Mouse (Mus musculus) kidney, adult 11 months (tissue): ENCODE data around the gene Mpeg1.
A peak's percentile ranks its signal among the peaks of the same experiment; 100 is the strongest.

Experiments
- DNase-seq: peaks from one replicate; pipeline ENCODE4 v3.0.0; 2022

The Mpeg1 gene

GRCm38 (mm10) chr19:12494972-12495535, 34.5 kb downstream of the Mpeg1 start:
- DNase-seq: no peak

- DNase-seq: no peak
These were observed 35.7 kb downstream of the Mpeg1 start for GRCm38 (mm10) chr19:12496241-12496640.

- no peak for DNase-seq
These were observed 37.3 kb downstream of the Mpeg1 start for GRCm38 (mm10) chr19:12497909-12498308.

- no peak for DNase-seq
These were observed 37.7 kb downstream of the Mpeg1 start for GRCm38 (mm10) chr19:12498321-12498720.

- no peak for DNase-seq
These were observed 38.4 kb downstream of the Mpeg1 start for GRCm38 (mm10) chr19:12498941-12499340.

- no peak for DNase-seq
These were observed 38.9 kb downstream of the Mpeg1 start for GRCm38 (mm10) chr19:12499485-12499884.

GRCm38 (mm10) chr19:12500124-12500523, 39.5 kb downstream of the Mpeg1 start:
- no peak for DNase-seq

GRCm38 (mm10) chr19:12500881-12501311, 40.3 kb downstream of the Mpeg1 start:
- no peak for DNase-seq

GRCm38 (mm10) chr19:12501370-12502347, 41.1 kb downstream of the Mpeg1 start, which contains the start of gene Dtx4:
TSS of gene Dtx4 (minus strand) at chr19:12501454.
- DNase-seq: peak; percentile 92

GRCm38 (mm10) chr19:12502756-12503155, 42.2 kb downstream of the Mpeg1 start:
- DNase-seq: no peak

- no peak for DNase-seq
These were observed 54.0 kb downstream of the Mpeg1 start for GRCm38 (mm10) chr19:12514621-12515020.
